ENCODE assay signal across 12 mouse cellular contexts in the genomic region with DNA sequence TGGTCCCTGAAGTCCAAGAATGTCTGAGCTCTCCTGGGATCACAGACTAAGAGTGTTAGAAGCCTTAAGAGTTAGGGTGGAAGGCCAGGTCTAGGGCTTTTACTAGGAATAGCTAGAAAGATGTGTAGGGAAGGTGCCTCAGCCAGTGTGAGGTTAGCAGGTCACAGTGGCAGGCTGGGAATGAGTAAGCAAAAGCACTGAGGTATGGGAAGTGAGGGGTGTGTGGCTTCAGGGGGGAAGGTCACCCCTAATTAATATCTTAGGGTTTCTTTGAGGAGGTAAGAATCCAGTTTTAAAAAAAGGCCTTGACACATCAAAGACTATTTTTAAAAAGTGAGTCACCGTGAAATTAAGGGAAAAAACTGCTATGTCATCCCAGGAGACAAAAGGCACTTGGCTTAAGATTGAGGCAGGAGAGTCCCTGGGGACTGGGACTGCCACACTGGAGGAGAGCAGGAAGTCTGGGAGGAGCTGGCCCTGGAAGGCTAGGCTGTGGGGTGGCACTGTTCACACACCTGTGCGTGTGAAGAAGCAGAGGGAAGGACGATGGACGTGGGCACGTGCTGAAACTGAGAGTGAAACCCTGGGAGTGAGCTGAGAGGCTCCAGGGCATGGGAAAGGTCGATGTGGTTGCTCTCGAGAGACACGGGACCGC.
A peak's percentile ranks its signal among the peaks of the same experiment; 100 is the strongest.
DNase-seq lines count a peak whose midpoint lies in the region; ATAC-seq and TF ChIP-seq lines count a peak whose summit lies in the region.
"Had no signal": no experiment of that assay in that cellular context is flagged by ENCODE, and none has a peak within 500 bp of the region (broad histone marks: within the 10 kb centered on the region; RNA-seq: fewer than 3 reads in every experiment).

No protein-coding gene starts in this region.

- H3K36me3 ChIP-seq in lung, postnatal 0 days (ENCODE audit: insufficient read depth, low read length), result no peaks in the 10 kb centered on the region
- H3K36me3 ChIP-seq: heart, embryonic 15.5 days; midbrain, embryonic 15.5 days had no signal

- 32% methylated on average over 9 of the region's 9 CpGs for WGBS in lung, postnatal 0 days

- H3K9ac ChIP-seq in lung, postnatal 0 days (replicated peaks; ENCODE audit: low read depth), result no peak overlapping the region
- H3K9ac ChIP-seq: heart, embryonic 15.5 days; midbrain, embryonic 15.5 days had no signal

- H3K4me1 ChIP-seq in lung, postnatal 0 days (ENCODE audit: insufficient read depth, low read depth, low read length), result peaks cover 8% of the 10 kb centered on the region; the same call in 1 of the 2 replicates

- no peak overlapping the region for H3K4me2 ChIP-seq in lung, postnatal 0 days (replicated peaks; ENCODE audit: low read depth, low read length)
- H3K4me2 ChIP-seq: heart, embryonic 15.5 days; midbrain, embryonic 15.5 days had no signal

- no peak for DNase-seq in gastrocnemius, adult 2 months
- DNase-seq in gastrocnemius, adult 18-20 months (ENCODE audit: low spot score), result no peak
- peak; percentile 59 for DNase-seq in lung, postnatal 0 days (ENCODE audit: low spot score)
- no peak for DNase-seq in lung, postnatal 25 days (ENCODE audit: low spot score)
- peak; percentile 28 for DNase-seq in telencephalon, adult 2 months (ENCODE audit: low read depth, low spot score)
- no peak for DNase-seq in kidney, postnatal 36 days
- DNase-seq in left cerebral cortex, adult 18-20 months (ENCODE audit: low spot score in 2 of 2), result no peak
- DNase-seq: kidney, adult 8-10 months had no signal

- H3K27ac ChIP-seq in gastrocnemius, adult 2 months, result peak overlapping the region; percentile 63
- H3K27ac ChIP-seq in lung, postnatal 0 days (ENCODE audit: low read length), result peak overlapping the region; percentile 73
- H3K27ac ChIP-seq: heart, embryonic 15.5 days; midbrain, embryonic 15.5 days had no signal

- no peak for TF ChIP-seq EP300 in lung, postnatal 0 days (IDR thresholded peaks at IDR 0.05)

- intact Hi-C loops in gastrocnemius, adult 2 months (cut with DNase I), result no loop called here

- no peaks in the 10 kb centered on the region for H3K9me3 ChIP-seq in lung, postnatal 0 days (ENCODE audit: low read length)
- H3K9me3 ChIP-seq: heart, embryonic 15.5 days; midbrain, embryonic 15.5 days had no signal

- ATAC-seq in lung, postnatal 0 days, result peak; percentile 40
- 0 out of 2 replicates have a peak, but pooled peaks have one; percentile 15 for ATAC-seq in common myeloid progenitor, adult 5-6 weeks (replicated peaks; ENCODE audit: low read depth, poor library complexity, severe bottlenecking)
- ATAC-seq: forebrain, embryonic 16.5 days; midbrain, embryonic 15.5 days had no signal

- H3K4me3 ChIP-seq in gastrocnemius, adult 2 months, result no peak overlapping the region
- H3K4me3 ChIP-seq in lung, postnatal 0 days (ENCODE audit: low read depth, low read length), result no peak overlapping the region
- H3K4me3 ChIP-seq: heart, embryonic 15.5 days; midbrain, embryonic 15.5 days had no signal

- TF ChIP-seq CTCF in gastrocnemius, adult 2 months (IDR thresholded peaks at IDR 0.05), result no peak
- TF ChIP-seq CTCF in lung, postnatal 0 days (IDR thresholded peaks at IDR 0.05), result no peak

- no peaks in the 10 kb centered on the region for H3K27me3 ChIP-seq in lung, postnatal 0 days (replicated peaks; ENCODE audit: insufficient read depth, low read length)
- H3K27me3 ChIP-seq: heart, embryonic 15.5 days; midbrain, embryonic 15.5 days had no signal

Comparison
In these comparisons a context has a peak if more than half of its experiments do, and no peak if none do; other contexts are left out.
1. DNase-seq: peak in lung, postnatal 0 days (single experiment) and telencephalon, adult 2 months (single experiment); none in gastrocnemius, adult 2 months (single experiment), gastrocnemius, adult 18-20 months (single experiment), lung, postnatal 25 days (single experiment), kidney, postnatal 36 days (0 of 2) and left cerebral cortex, adult 18-20 months (0 of 2).